Mouse (Mus musculus): ENCODE measurements around the gene Cyp27b1.
"Not testable (repeated sequence)": the region's sequence is repeated elsewhere in the genome, so short reads cannot be mapped to it uniquely, and the experiment has no call there.

- TF ChIP-seq CTCF (conservative IDR thresholded peaks at IDR 0.05; ENCODE audit: low read length); NANOG (IDR thresholded peaks at IDR 0.05; ENCODE audit: borderline replicate concordance, low read length): not testable (repeated sequence)
Measured at GRCm38 (mm10) chr10:127072969-127073368, 24.9 kb downstream of the Cyp27b1 start.

Measured in E14TG2a.4 (cell line).